Mouse (Mus musculus): ENCODE measurements around the gene Ddb1.

The Ddb1 gene

DNA sequence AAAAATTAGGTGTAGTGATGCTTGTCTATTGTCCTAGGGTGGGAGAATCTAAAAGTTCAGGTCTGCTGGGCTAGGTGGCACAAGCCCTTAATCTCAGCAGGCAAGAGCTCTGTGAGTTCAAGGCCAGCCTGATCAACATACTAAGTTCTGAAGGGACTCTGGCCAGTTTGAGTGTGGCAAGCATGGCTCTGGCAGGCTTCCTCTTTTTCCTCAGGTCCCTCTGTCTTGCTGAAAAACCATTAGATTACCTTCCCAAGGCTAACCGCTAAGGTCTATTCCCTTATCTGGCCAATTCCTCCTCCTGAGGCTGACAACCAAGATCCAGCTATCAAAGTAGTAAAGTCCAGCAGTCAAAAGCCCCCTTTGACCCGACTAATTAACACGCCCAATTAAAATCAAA, 57.5 kb downstream of the Ddb1 start:
- DNase-seq, result no peak

DNA sequence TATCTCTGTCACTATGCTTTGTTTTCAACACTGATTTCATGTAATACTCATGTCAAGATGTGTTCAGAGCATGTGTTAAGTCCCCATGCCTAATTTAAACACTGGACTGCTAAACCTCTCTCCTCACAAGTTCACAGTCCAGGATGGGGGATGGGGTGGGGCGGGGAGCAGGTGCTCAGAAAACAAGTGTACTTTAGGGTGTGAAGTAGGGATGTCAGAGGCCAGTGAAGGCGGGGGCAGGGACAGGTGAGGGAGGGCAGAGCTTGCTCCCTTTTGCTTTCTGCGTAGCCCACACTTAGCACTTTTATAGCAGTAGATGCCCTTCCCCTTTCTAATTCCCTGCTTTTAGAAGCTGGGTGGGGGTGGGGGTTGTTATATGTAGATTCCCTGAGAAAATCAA, 60.0 kb downstream of the Ddb1 start:
- DNase-seq, result no peak

DNA sequence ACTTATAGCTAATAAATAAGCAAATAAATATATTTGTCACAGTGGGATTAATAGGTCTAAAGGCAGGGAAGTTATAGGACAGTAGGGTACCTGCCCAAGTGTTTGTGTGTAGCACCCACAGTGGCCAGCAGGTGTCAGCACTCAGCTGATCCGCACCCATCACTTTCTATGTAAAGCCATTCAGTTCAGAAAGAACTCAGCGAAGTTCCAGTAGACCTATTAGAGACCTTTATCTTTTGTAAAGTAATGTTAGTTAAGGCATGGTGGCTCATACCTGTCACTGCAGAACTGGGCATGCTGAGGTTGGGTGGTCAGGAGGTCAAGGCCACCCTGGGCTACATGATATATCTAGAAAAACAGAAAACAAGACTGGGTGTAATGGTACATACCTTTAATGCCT, 60.4 kb downstream of the Ddb1 start:
- peak; percentile 42 for DNase-seq

DNA sequence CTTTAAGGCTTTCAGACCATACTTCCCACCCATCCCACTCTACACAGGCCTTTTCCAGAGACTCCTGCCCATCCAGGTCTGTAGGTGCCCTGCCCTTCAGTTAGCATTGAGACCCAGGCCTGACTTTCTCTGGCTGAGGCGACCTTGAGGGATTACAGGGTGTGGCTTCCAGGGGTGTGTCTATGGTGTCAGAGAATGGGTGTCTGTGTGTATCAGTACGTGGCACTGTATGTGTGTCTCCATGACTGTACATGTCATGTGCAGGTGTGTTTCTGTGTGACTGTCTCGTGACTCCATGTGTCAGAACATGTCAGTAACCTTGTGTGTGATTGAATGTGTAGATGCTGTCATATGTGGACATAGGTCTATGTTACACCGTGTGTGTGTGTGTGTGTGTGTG, 66.2 kb downstream of the Ddb1 start:
- no peak for DNase-seq

DNA sequence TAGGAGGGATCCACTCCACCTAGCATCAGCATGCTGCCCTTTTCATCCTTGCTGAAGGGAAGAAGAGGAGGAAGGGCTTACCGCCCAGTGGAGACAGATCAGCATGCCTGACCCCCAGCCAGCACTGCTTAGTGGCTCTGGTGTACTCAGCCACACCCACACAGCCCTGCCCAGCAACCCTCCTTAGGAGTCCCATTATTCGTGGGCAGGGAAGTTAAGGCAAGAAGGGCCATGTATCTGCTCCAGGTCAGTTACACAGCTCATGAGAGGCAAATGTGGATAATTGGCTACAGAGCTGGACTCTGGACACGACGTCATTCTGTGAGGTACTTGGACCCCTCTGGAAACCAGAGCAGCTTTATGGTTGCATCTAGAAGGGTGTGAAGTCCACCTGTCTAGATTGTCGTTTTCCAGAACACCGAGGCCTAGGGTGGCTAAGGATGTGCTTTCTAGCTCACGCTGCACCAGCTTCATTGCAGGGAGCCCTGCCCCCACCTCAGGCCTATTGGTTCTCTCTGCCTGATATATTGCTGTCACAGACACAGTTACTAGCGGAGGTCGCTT, 66.8 kb downstream of the Ddb1 start:
- no peak for DNase-seq

DNA sequence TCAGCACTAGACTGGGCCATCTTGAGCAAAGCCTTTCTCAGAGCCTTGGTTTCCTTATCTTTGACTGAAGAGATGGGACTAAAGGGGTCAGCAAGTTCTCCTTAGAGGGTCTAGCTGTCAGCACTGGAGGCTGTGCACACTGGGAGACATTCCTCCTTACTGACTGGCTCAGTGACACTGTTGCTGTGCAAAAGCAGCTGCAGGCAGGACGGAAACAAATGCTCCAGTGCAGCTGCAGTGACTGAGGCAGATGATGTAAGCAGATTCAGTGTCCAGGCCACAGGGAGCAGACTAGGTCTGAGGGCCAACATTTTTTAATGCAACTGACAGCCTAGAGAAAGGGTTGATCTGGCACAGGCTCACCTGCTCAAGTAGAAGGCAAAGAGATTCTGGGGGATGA, 68.1 kb downstream of the Ddb1 start:
- no peak for DNase-seq

DNA sequence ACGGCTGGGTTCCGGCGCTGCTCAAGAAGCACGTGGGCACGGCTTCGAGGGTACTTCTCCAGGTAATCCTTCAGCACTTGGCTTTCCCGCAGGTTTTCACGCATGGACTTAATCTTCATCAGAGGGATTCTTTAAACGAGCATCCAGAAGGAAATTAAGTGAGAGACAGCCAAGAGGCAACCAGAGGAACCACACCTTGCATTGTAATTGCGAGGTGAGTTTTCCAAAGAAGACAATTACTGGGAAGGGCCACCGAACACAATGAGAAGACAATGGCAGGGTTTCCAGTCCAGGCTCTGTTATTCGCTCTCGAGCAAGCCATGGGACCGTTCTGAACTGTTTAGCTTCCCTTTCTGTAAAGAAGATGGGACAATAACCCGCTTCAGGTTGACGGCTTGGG, 71.5 kb downstream of the Ddb1 start:
- DNase-seq, result no peak

DNA sequence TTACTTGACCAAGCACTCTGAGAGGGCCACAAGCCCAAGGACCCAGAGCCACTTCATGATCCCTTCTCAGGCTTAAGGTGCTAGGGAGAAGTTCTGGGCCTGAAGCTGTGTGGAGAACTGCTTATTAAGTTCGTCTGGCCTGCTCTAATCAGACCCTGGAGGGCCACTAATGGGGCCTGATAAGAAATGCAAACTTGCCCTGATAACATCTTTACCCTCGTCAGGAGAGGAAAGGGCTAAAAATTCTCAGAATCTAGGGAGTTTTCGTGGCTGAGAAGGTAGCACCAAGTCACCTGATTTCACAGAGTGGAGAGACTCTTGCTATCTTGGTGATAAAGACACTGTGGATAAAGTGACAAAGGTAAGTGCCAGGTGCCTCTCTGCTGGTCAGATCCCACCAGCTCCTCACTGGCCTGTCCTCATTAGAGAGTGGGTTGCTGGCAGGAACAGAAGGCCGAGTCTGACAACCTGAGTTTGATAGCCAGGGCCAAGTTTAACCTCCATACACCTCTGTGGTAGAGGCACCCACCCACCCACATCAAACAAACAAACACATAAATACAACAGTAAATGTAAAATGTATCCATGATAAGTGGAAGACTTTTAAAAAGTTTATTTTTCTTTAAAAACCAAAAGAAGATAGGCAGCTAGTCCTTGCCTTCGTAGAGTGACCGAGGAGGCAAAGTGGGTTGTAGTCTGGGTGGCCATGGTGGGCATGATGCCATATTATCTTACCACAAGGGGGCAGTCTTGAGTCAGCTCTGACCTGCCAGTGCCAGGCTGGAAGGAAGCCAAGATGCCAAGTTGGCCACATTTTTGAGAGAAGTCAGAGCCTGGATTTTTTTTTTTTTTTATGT, 73.0 kb downstream of the Ddb1 start, which contains the start of gene Pga5:
TSS of gene Pga5 (minus strand) at position 157 of the 857 bp plus-strand sequence.
- DNase-seq, result peak; percentile 76

DNA sequence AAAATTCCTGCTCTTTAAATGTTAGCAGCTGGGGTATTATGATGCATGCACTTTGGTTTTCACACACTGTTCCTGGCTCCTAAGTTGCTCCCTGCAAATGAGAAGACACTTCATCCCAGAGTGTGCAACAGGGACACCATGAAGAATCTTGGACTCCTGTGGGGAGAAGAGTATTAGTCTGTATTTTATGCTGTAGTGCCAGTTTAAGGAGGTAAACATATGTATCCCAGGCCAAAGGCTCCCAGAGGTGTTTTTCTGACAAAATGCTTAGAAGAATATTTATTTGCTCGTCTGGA, 73.6 kb downstream of the Ddb1 start:
- no peak for DNase-seq
